Mouse (Mus musculus) Muller cell, postnatal 12 days (primary cell): ENCODE data around the gene Sbk1.
A peak's percentile ranks its signal among the peaks of the same experiment; 100 is the strongest.

ENCODE experiments used
- DNase-seq: peaks from one replicate; pipeline ENCODE4 v3.0.0-alpha.2; 2015; ENCODE audit errors: inconsistent ontology term

Gene Sbk1

DNA sequence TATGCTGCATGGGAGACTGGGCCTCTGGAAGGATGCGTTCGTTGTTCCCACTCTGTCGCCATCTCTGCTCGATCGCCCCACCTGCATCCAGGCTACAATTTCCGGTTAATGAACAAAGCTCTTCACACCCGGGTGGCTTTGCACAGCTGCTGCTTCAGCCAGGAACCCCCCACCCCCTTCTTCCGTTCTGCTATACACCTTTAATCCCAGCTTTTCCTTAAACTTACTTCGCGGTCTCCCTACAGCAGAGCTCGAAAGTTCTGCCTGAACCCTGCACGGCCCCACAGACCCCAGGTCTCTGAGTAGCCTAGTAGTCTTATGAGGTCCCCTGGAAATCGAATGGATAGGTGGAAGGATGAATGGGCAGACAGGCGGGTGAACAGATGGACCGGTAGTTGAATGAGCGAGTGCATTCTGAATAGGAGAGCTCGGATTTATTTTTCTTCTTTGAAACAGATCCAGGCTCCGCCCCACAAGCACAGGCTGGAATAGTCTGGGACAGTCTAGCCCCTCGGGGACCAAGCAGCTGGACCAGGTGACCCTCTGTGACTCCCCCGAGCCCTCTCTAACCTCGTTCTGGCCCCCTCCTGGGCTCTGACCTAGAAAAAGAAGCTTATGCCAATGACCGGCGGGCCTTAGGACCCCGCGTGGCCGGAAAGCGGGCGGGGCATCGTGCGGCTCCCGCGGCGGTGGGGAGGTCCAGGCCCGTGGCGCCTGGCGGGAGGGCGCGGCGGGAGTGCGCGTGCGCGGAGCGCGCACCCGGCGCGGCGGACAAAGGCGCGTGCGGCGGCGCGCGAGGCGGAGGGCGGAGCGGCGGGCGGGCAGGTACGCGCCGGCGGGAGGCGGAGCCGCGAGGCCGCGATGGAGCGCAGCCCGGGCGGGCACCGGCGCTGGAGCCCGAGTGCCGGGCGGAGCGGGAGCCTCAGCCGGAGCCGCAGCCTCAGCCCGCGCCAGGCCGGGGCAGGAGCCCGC is at the start of gene Sbk1:
Sbk1 (plus strand) TSS at position 908 of the 972 bp plus-strand sequence.
- peak; percentile 93 for DNase-seq

GRCm38 (mm10) chr7:126222753-126223152 is 49.7 kb upstream of the Sbk1 start:
- DNase-seq, result peak; percentile 65

- DNase-seq, result no peak
These were observed 46.3 kb upstream of the Sbk1 start for GRCm38 (mm10) chr7:126226136-126226535.

GRCm38 (mm10) chr7:126230357-126231148 is 41.9 kb upstream of the Sbk1 start:
- DNase-seq, result no peak

GRCm38 (mm10) chr7:126232345-126233071 is 39.9 kb upstream of the Sbk1 start:
- DNase-seq, result no peak

DNA sequence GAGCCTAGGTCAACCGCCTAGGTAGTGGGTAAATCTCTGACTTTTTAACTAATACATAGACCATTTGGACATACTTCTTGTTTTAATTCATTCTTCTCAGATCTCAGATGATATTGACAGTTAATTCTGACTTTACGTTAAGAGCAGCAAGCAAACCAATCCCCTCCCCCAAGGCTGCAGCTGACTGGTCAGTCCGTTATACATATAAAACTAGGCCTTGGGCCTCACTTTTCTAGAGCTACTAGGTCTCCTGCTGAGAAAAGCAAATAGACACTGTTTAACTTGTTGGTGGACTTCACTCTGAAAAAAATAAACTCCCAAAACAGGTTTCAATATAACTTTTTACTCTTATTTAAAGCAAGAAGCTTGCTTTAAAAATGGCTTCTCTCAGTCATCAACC is 37.8 kb upstream of the Sbk1 start:
- DNase-seq, result no peak

GRCm38 (mm10) chr7:126236083-126236793 is 36.2 kb upstream of the Sbk1 start:
- DNase-seq, result no peak

DNA sequence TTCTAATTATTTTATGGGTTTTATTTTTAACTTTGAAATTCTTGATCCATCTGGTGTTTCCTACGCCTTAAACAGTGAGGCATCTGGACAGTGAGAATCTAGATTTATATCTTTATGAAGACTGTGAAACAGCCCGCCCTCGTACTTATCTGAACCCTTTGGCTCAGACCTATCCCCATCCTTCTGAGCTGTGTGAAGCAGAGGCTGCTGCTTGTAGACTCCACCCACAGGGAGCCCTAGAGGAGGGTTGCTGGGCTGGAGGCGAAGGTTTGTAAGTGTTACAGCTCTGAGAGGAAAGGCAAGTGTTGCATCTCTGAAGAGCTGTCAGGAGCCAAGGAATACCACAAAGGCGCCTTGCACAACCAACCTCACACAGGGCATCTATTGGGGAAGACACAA is 35.6 kb upstream of the Sbk1 start:
- no peak for DNase-seq

DNA sequence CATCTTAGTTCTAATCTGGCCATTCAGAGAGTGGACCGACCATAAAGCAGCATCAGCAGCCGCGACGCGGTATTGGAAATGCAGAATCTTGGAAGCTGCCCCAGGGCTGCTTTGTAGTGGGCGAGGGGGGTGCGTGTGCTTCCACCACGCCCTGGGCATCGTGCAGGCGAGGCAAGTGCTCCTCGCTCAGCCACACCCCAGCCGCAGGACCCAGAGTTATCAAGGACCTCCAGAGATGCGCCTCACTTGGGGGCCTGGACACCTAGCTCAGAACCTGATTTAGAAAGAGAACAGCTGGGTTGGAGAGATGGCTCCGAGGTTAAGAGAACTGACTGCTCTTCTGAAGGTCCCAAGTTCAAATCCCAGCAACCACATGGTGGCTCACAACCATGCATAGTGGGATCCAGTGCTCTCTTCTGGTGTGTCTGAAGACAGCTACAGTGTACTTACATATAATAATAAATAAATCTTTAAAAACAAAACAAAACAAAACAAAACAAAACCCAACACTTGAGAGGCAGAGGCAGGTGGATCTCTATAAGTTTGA is 31.5 kb upstream of the Sbk1 start:
- no peak for DNase-seq

DNA sequence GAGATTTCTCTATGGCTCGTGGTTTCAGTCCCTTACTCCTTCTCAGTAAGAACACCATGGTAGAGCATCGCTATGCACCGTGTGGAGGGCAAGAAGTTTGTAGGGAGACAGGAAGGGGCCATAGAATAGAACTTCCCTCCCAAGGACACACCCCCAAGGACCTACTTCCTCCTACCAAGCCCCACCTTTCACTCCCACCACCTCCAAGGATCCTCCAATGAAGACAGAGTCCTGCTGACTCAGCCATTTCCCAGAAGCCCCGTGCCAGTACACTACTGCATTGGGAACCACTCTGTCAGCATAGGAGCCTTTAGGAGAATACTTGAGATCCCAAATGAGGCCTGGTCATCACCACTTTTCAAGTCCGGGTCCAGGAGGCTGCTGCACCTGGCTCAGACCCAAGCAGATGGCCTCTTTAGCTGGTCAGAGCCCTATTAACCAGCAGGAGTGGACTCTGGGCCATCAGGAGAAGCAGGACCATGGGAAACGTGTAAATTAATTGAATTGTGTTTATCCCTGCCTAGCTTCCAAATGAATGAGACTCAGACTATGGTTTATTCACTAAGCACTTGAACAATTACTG is 28.2 kb upstream of the Sbk1 start:
- DNase-seq, result no peak

DNA sequence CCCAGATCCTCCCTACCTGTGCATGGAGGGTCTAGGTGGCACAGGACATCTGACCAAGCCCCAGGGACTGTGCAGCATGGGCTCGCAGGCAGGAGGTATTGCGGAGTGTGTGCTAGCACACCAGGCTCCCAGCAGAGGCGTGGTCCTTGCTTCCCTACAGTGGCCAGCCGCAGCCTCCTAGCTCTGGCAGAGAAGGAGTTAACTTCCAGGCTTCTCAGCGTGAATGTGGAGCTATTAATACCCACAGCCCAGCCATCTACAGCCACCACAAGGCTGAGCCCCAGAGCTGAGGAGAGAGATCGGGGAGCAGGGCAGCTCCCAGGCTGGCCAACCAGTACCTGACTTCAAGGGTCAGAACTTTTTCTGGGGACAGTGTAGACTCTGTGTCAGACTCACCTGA is 24.3 kb upstream of the Sbk1 start:
- DNase-seq, result no peak

DNA sequence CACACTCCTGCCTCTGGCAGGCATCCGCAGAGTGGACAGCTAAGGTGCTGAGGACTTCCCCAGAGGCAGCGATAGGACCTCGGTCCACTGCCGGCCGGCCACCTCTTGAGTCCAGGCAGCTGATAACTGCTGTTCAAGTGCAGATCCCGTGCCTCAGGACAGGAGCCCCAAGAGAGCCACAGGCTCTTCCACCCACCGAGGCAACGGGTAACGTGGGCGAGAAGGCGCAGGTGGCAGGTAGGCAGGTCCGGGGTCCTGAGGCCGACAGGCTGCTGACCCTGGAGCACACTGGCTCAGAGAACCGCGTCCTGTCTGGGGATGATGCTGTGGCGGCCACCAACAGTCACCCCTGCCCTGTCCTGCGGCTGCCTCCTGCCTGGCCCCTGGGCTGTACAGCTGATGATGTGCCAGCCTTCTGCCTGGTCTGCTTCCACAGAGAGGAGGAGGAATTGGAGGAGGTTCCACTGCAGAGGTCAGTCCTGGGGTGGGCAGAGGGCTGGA is 23.7 kb upstream of the Sbk1 start:
- no peak for DNase-seq

DNA sequence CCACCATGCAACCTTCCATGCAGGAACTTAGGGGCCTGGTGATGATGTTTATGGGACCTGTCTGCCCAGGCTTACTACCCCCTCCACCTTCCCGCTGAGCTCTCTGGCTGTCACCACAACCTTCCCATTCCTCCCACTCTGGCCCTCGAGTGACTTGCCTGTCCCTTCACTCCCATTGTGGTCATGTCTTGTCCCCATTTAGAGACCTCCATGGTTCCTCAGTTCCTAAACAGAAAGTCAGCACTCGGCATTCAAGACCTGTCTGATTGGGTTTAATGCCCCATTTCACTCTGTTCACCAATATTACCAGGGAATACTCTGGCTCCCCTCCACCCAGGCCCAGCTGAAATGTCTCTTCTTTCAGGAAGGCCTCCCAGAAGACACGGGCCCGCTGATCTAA is 23.3 kb upstream of the Sbk1 start:
- DNase-seq, result no peak

- DNase-seq, result no peak
These were observed 22.4 kb upstream of the Sbk1 start for GRCm38 (mm10) chr7:126249986-126250385.

GRCm38 (mm10) chr7:126250481-126250880 is 21.9 kb upstream of the Sbk1 start:
- no peak for DNase-seq

- DNase-seq, result no peak
These were observed 20.7 kb upstream of the Sbk1 start for GRCm38 (mm10) chr7:126251698-126252097.

GRCm38 (mm10) chr7:126252230-126252629 is 20.2 kb upstream of the Sbk1 start:
- DNase-seq, result no peak

GRCm38 (mm10) chr7:126260280-126261210 is 11.9 kb upstream of the Sbk1 start:
- peak; percentile 54 for DNase-seq

- DNase-seq, result no peak
These were observed 10.6 kb upstream of the Sbk1 start for GRCm38 (mm10) chr7:126261823-126262222.
